Mouse (Mus musculus) thymus, adult 2 months (tissue): ENCODE results near the gene Plcb2. TPM values are rescaled to one million over a fixed set of nuclear protein-coding genes. Genes with fewer than 3 reads are reported as not detected.

Source experiments
- DNase-seq: peaks from one replicate; pipeline ENCODE4 v3.0.0; 2021
- H3K27ac ChIP-seq: fragments of 200-500 bp; 2 replicates; pipeline ENCODE4 v1.5.1; 2012; ENCODE audit warnings: low read length, control low read depth; ENCODE audit not compliant: control insufficient read depth, insufficient read depth
- H3K27me3 ChIP-seq: fragments of 200-500 bp; 2 replicates; pipeline ENCODE4 v1.6.1; 2012; ENCODE audit warnings: mild to moderate bottlenecking, low read length, moderate library complexity, mixed read lengths; ENCODE audit not compliant: control insufficient read depth, insufficient read depth
- H3K36me3 ChIP-seq: fragments of 200-500 bp; 2 replicates; pipeline ENCODE4 v1.6.1; 2012; ENCODE audit warnings: mild to moderate bottlenecking, low read length, moderate library complexity; ENCODE audit not compliant: control insufficient read depth, insufficient read depth
- H3K4me1 ChIP-seq: fragments of 200-500 bp; replicated peaks from 2 replicates; pipeline ENCODE4 v1.6.1; 2012; ENCODE audit warnings: low read length; ENCODE audit not compliant: control insufficient read depth, insufficient read depth
- H3K4me3 ChIP-seq: fragments of 200-500 bp; 2 replicates; pipeline ENCODE4 v1.5.1; 2012; ENCODE audit warnings: mild to moderate bottlenecking, low read length, control low read depth, moderate library complexity; ENCODE audit not compliant: control insufficient read depth, insufficient read depth
- CTCF ChIP-seq: fragments of 200-500 bp; IDR thresholded peaks from 2 replicates; pipeline ENCODE4 v1.5.1; 2012; ENCODE audit warnings: mild to moderate bottlenecking, control low read depth, low read length, moderate library complexity, borderline replicate concordance; ENCODE audit not compliant: control insufficient read depth, poor library complexity, insufficient read depth; ENCODE audit errors: extremely low read depth
- POLR2A ChIP-seq: fragments of 200-500 bp; IDR thresholded peaks from 2 replicates; pipeline ENCODE4 v1.6.1; 2012; ENCODE audit warnings: mild to moderate bottlenecking, low read length, control low read depth, moderate library complexity; ENCODE audit not compliant: control insufficient read depth, poor library complexity, insufficient read depth; ENCODE audit errors: extremely low read depth
- WGBS: fragments of 180-500 bp; shearing (Covaris S2); methylation state at CpG from one replicate; pipeline ENCODE4 v1.1.7; 2018; 5-methylcytosine and 5-hydroxymethylcytosine counted together
- polyA plus RNA-seq: library from polyadenylated mRNA; depleted of rRNA; stranded (reverse); fragments of >200 nt; gene quantifications from 2 replicates; pipeline ENCODE4 v1.2.3, GENCODE M21; 2012

Plcb2 gene
- polyA plus RNA-seq, 1 experiment = 94.4 TPM

DNA sequence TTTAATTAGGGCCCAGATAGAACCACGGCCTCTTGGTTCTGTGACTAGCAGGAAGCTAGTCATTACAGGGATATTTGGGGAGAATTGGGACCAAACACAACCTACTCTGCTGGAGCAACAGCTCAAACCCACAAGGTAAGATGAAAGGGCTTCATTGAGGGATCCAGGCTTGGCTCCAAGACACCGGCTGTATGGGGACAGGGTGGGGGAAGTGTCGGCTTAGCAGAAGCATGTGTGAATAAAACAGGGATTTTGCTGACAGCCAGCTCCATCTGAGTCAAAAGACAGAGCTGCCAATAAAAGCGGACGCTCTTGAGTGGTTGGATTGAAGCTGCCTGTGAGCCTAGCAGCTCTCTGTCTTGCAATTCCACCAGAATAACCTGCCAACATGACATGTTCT is 5.1 kb upstream of the Plcb2 start:
- no peak overlapping the region for H3K4me3 ChIP-seq
- no peak overlapping the region for H3K27ac ChIP-seq
- DNase-seq = no peak
- H3K27me3 ChIP-seq = no peaks in the 10 kb centered on the region
- H3K36me3 ChIP-seq = no peaks in the 10 kb centered on the region
- TF ChIP-seq POLR2A = no peak
- no peak for TF ChIP-seq CTCF
- peaks cover 23% of the 10 kb centered on the region for H3K4me1 ChIP-seq
- WGBS = 91% methylated on average over 5 of the region's 5 CpGs

DNA sequence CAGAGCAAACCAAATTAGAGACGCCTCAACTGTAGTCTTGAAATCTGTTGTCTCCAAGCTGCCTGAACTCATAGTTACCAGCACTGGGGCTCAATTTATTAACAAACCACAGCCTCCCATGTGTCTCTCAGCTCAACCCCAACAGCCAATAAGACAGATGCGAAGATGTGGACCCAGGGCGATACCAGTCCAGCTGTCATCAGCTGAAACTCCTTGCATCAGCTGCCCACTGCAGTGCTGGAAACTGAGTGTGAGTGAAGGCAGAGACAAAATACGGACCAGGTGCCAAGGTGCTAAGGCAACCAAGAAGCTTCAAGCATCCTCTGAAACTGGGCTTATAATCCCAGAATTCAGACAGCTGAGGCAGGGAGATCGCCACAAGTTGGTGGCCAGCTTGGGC is 3.7 kb upstream of the Plcb2 start:
- H3K4me3 ChIP-seq = no peak overlapping the region
- H3K27me3 ChIP-seq = no peaks in the 10 kb centered on the region
- no peaks in the 10 kb centered on the region for H3K36me3 ChIP-seq
- peaks cover 35% of the 10 kb centered on the region for H3K4me1 ChIP-seq
- DNase-seq = no peak
- WGBS = 98% methylated on average over 5 of the region's 5 CpGs
- H3K27ac ChIP-seq = no peak overlapping the region
- TF ChIP-seq CTCF (no peak), POLR2A (no peak)

GRCm38 (mm10) chr2:118730622-118730915 is 2.3 kb upstream of the Plcb2 start:
- peak; percentile 80 for DNase-seq
- WGBS = 1% methylated on average over 3 of the region's 3 CpGs
- H3K4me1 ChIP-seq = peaks cover 42% of the 10 kb centered on the region
- H3K27ac ChIP-seq = no peak overlapping the region
- H3K36me3 ChIP-seq = no peaks in the 10 kb centered on the region
- no peak overlapping the region for H3K4me3 ChIP-seq
- TF ChIP-seq POLR2A (no peak), CTCF (peak; percentile 79; the same call in 1 of the 2 replicates)
- no peaks in the 10 kb centered on the region for H3K27me3 ChIP-seq

DNA sequence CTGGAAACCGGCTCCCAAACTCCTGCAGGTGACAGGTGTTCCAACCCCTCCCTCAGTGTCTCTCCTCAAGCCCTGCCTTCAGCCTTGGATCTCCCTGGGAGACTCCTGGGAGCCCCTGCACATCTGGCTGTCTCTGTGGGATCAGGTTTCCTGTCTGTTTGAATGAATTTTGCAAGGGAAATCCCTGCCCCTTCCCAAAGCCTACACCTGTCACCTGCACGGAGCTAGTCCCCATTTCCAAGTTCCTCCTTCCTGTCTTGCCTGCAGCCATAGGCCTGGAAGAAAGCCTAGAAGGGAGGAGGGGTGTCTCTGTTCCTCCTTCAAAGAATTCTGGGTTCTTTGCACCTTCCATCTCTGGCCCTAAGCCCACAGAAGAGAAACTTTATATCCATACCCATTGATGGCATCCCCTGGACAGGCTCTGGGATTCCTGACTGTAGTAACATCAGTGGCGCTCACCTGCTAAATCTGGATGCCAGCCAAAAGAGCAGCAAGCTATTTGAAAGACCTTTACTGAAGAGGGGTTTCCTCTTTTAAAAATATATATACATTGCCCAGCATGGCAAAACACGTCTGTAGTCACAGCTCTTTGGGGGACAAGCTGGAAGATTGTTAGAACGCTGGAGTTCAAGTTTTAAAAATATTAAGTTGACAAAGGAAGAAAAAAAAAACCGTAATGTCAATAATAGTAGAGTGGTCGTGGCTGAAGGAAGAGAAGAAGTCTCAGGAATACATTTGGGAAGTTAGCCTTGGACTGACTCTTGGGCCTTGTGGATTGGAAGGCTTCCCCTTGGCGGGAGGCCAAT is 1.8 kb upstream of the Plcb2 start:
- Histone ChIP-seq H3K4me3 (no peak overlapping the region), H3K4me1 (peaks cover 42% of the 10 kb centered on the region), H3K27ac (no peak overlapping the region), H3K27me3 (no peaks in the 10 kb centered on the region), H3K36me3 (no peaks in the 10 kb centered on the region)
- TF ChIP-seq CTCF (no peak), POLR2A (no peak)
- no peak for DNase-seq
- 33% methylated on average over 8 of the region's 8 CpGs for WGBS

GRCm38 (mm10) chr2:118729194-118729593 is 956 bp upstream of the Plcb2 start:
- peaks cover 42% of the 10 kb centered on the region for H3K4me1 ChIP-seq
- DNase-seq = no peak
- H3K27me3 ChIP-seq = no peaks in the 10 kb centered on the region
- H3K4me3 ChIP-seq = no peak overlapping the region
- H3K36me3 ChIP-seq = no peaks in the 10 kb centered on the region
- WGBS = 37% methylated on average over 4 of the region's 4 CpGs
- TF ChIP-seq POLR2A = no peak
- no peak for TF ChIP-seq CTCF
- H3K27ac ChIP-seq = 0 out of 2 replicates have a peak overlapping the region, but pooled peaks have one; percentile 63

GRCm38 (mm10) chr2:118727911-118728310 is 327 bp downstream of the Plcb2 start:
- H3K36me3 ChIP-seq = no peaks in the 10 kb centered on the region
- no peaks in the 10 kb centered on the region for H3K27me3 ChIP-seq
- H3K4me3 ChIP-seq = peak overlapping the region; percentile 89
- DNase-seq = no peak
- TF ChIP-seq CTCF = no peak
- no peak for TF ChIP-seq POLR2A
- 5% methylated on average over 9 of the region's 9 CpGs for WGBS
- peak overlapping the region; percentile 63; the same call in 1 of the 2 replicates for H3K27ac ChIP-seq
- H3K4me1 ChIP-seq = peaks cover 42% of the 10 kb centered on the region

- no peaks in the 10 kb centered on the region for H3K36me3 ChIP-seq
- no peaks in the 10 kb centered on the region for H3K27me3 ChIP-seq
- no peak overlapping the region for H3K4me3 ChIP-seq
- WGBS = 93% methylated on average over 2 of the region's 2 CpGs
- DNase-seq = no peak
- no peak overlapping the region for H3K27ac ChIP-seq
- no peak for TF ChIP-seq CTCF
- peaks cover 42% of the 10 kb centered on the region for H3K4me1 ChIP-seq
Observed at GRCm38 (mm10) chr2:118726873-118727272, 1.4 kb downstream of the Plcb2 start.
